Comparison of ENCODE assay signal across 8 mouse cellular contexts in the genomic region with DNA sequence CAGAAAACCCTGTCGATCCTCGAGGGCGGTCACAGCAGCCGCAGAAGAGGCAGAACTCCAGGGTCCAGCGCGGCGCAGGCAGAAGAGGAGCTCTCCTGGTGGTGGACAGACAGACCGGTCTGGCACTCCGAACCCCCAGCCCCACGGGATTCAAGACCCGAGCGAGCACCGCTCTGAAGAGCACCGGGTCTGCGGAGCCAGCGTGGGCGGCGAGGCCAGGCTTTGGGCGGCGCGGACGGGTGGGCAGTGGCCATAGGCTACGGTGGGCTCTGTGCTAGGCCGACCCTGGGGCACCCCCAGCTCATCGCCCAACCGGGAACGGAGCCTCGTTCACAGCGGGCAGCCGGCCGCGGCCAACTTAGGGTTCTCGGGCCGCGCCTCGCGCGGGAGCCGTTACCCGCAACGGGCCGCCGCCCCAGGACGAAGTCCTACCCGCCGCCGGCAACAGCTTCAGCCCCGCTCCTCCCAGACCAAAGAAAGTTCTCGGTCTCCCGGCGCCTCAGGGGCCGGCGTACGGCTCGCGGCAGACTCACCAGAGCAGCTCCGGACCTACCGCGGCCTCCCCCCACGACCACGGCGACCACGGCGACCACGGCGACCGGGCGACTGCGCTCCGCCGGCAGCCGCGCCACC. TPM values are rescaled to one million over a fixed set of nuclear protein-coding genes. Genes with fewer than 3 reads are reported as not detected.
DNase-seq lines count a peak whose midpoint lies in the region; ATAC-seq and TF ChIP-seq lines count a peak whose summit lies in the region.

No protein-coding gene starts in this region.

- peak; percentile 28 for DNase-seq in kidney, adult 2 months
- DNase-seq in kidney, adult 11 months: no peak
- peak; percentile 15 for DNase-seq in ES-E14 (ENCODE audit: low read depth, low spot score)
- peak; percentile 61 for DNase-seq in embryo, embryonic 10.5 days (ENCODE audit: low spot score)
- peak; percentile 70 for DNase-seq in hindbrain, embryonic 10.5 days (ENCODE audit: low spot score)
- DNase-seq in spleen, postnatal 4 days (ENCODE audit: low spot score in 2 of 2): no peak

- H3K4me1 ChIP-seq in kidney, adult 2 months (ENCODE audit: control insufficient read depth, insufficient read depth, low read length): no peaks in the 10 kb centered on the region; the same call in 1 of the 2 replicates
- H3K4me1 ChIP-seq in ES-E14 (ENCODE audit: control insufficient read depth in 2 of 2, insufficient read depth in 2 of 2, low read length in 2 of 2, poor library complexity in 1 of 2): peaks cover 0 to 2% of the 10 kb centered on the region in 2 experiments; a peak in 1 of 4 replicates
- H3K4me1 ChIP-seq in hindbrain, embryonic 10.5 days (replicated peaks): peaks cover 10% of the 10 kb centered on the region
- H3K4me1 ChIP-seq in liver, embryonic 16.5 days (ENCODE audit: control insufficient read depth, low read depth, low read length): peaks cover 11% of the 10 kb centered on the region
- no peaks in the 10 kb centered on the region for H3K4me1 ChIP-seq in stomach, embryonic 14.5 days (ENCODE audit: control insufficient read depth, insufficient read depth, low read length)

- H3K36me3 ChIP-seq in kidney, adult 2 months (ENCODE audit: control insufficient read depth, insufficient read depth, low read length): no peaks in the 10 kb centered on the region
- H3K36me3 ChIP-seq in ES-E14 (ENCODE audit: control insufficient read depth, insufficient read depth, low read length, poor library complexity, severe bottlenecking): no peaks in the 10 kb centered on the region
- peaks cover under 1% of the 10 kb centered on the region; the same call in 1 of the 2 replicates for H3K36me3 ChIP-seq in hindbrain, embryonic 10.5 days
- H3K36me3 ChIP-seq in liver, embryonic 16.5 days (ENCODE audit: control insufficient read depth, insufficient read depth): no peaks in the 10 kb centered on the region
- no peaks in the 10 kb centered on the region for H3K36me3 ChIP-seq in stomach, embryonic 14.5 days (ENCODE audit: control insufficient read depth, insufficient read depth, low read length)

- TF ChIP-seq POLR2A in kidney, adult 2 months (IDR thresholded peaks at IDR 0.05; ENCODE audit: low read depth, low read length): no peak

- H3K27me3 ChIP-seq in kidney, adult 2 months (replicated peaks; ENCODE audit: control insufficient read depth, insufficient read depth, low read length): no peaks in the 10 kb centered on the region
- no peaks in the 10 kb centered on the region for H3K27me3 ChIP-seq in hindbrain, embryonic 10.5 days (ENCODE audit: insufficient read depth, poor library complexity, severe bottlenecking)
- H3K27me3 ChIP-seq in liver, embryonic 16.5 days (ENCODE audit: control insufficient read depth, insufficient read depth, low read depth, low read length): no peaks in the 10 kb centered on the region
- no peaks in the 10 kb centered on the region for H3K27me3 ChIP-seq in stomach, embryonic 14.5 days (ENCODE audit: control insufficient read depth, insufficient read depth, low read length)

- peak overlapping the region; percentile 84 for H3K9ac ChIP-seq in ES-E14 (ENCODE audit: insufficient read depth, low read depth, low read length, poor library complexity, severe bottlenecking)
- peak overlapping the region; percentile 100 for H3K9ac ChIP-seq in liver, embryonic 16.5 days (ENCODE audit: low read depth, low read length)
- peak overlapping the region; percentile 67 for H3K9ac ChIP-seq in stomach, embryonic 14.5 days (replicated peaks; ENCODE audit: low read depth, low read length)

- H3K4me3 ChIP-seq in kidney, adult 2 months (ENCODE audit: insufficient read depth, low read depth, low read length): peak overlapping the region; percentile 87
- H3K4me3 ChIP-seq in ES-E14 (ENCODE audit: insufficient read depth in 1 of 2, low read depth in 1 of 2, low read length in 2 of 2, poor library complexity in 1 of 2, severe bottlenecking in 1 of 2): peak overlapping the region; percentile 86 to 91
- H3K4me3 ChIP-seq in hindbrain, embryonic 10.5 days: peak overlapping the region; percentile 84
- H3K4me3 ChIP-seq in liver, embryonic 16.5 days (ENCODE audit: low read depth, low read length): peak overlapping the region; percentile 98
- H3K4me3 ChIP-seq in stomach, embryonic 14.5 days (ENCODE audit: low read depth, low read length): peak overlapping the region; percentile 69

- H3K9me3 ChIP-seq in ES-E14 (ENCODE audit: control insufficient read depth, insufficient read depth, low read depth, low read length): no peaks in the 10 kb centered on the region
- no peaks in the 10 kb centered on the region for H3K9me3 ChIP-seq in hindbrain, embryonic 10.5 days
- no peaks in the 10 kb centered on the region for H3K9me3 ChIP-seq in liver, embryonic 16.5 days (replicated peaks; ENCODE audit: control insufficient read depth, low read length)
- no peaks in the 10 kb centered on the region for H3K9me3 ChIP-seq in stomach, embryonic 14.5 days (ENCODE audit: control insufficient read depth, low read depth, low read length)

- in situ Hi-C loops in ES-E14 (cut with MboI; ENCODE audit: low sequenced_read_pairs in 2 of 2, unreplicated experiment in 2 of 2): no loop called here

- WGBS in kidney, adult 2 months: under 1% methylated on average over 72 of the region's 73 CpGs
- WGBS in hindbrain, embryonic 10.5 days: under 1% methylated on average over 73 of the region's 73 CpGs
- WGBS in liver, embryonic 16.5 days (ENCODE audit: insufficient replicate concordance): under 1% methylated on average over 73 of the region's 73 CpGs
- 1% methylated on average over 70 of the region's 73 CpGs for WGBS in stomach, embryonic 14.5 days

- peak; percentile 50 for ATAC-seq in liver, embryonic 16.5 days (ENCODE audit: low read depth)
- ATAC-seq in stomach, embryonic 14.5 days (ENCODE audit: insufficient number of reproducible peaks, insufficient read depth, low FRiP score, low read depth): peak; percentile 57

- 0 out of 2 replicates have a peak overlapping the region, but pooled peaks have one; percentile 24 for H3K27ac ChIP-seq in kidney, adult 2 months (ENCODE audit: insufficient read depth, low read depth, low read length)
- H3K27ac ChIP-seq in ES-E14 (ENCODE audit: insufficient read depth, low read depth, low read length, poor library complexity, severe bottlenecking): no peak overlapping the region
- H3K27ac ChIP-seq in hindbrain, embryonic 10.5 days: peak overlapping the region; percentile 91
- H3K27ac ChIP-seq in liver, embryonic 16.5 days (ENCODE audit: low read length): peak overlapping the region; percentile 95
- H3K27ac ChIP-seq in stomach, embryonic 14.5 days (ENCODE audit: low read length): peak overlapping the region; percentile 69; the same call in 1 of the 2 replicates

- H3K4me2 ChIP-seq in liver, embryonic 16.5 days (ENCODE audit: low read depth, low read length): peak overlapping the region; percentile 82
- H3K4me2 ChIP-seq in stomach, embryonic 14.5 days (replicated peaks; ENCODE audit: low read depth, low read length): peak overlapping the region; percentile 76

- no peak for TF ChIP-seq CTCF in kidney, adult 2 months (conservative IDR thresholded peaks at IDR 0.05; ENCODE audit: insufficient read depth, insufficient read length, low read depth, low read length)

TF ChIP-seq in ES-E14, 5 proteins besides CTCF, POLR2A, EP300 and RAD21:
- TF ChIP-seq CHD2 (IDR thresholded peaks at IDR 0.05; ENCODE audit: low read depth, low read length) (no peak), MAFK (IDR thresholded peaks at IDR 0.05; ENCODE audit: insufficient read depth, low read depth, low read length) (no peak), HCFC1 (IDR thresholded peaks at IDR 0.05; ENCODE audit: borderline replicate concordance, insufficient read depth, low read length) (no peak), ZC3H11A (IDR thresholded peaks at IDR 0.05; ENCODE audit: borderline replicate concordance, low read depth, low read length) (no peak), ZNF384 (IDR thresholded peaks at IDR 0.05; ENCODE audit: low read depth, low read length) (no peak)

RNA-seq across cellular contexts. Expression of a gene that starts 0.4 kb away (rescaled TPM):
- 3.2 and 4.4 TPM in 2 replicates for polyA plus RNA-seq in kidney, adult 2 months (2012; rRNA removed)
- total RNA-seq in ES-E14 (2012; rRNA removed): 10.7 and 13.2 TPM in 2 replicates
- 27.8 and 28.5 TPM in 2 replicates for polyA plus RNA-seq in hindbrain, embryonic 10.5 days (2016; fragmentation: Nextera tagmentation; extraction: Ambion mirVana)
- 60.3 and 61.8 TPM in 2 replicates for polyA plus RNA-seq in liver, embryonic 16.5 days (2015; fragmentation: Nextera tagmentation; extraction: Ambion mirVana)
- 21.3 and 22.9 TPM in 2 replicates for polyA plus RNA-seq in stomach, embryonic 14.5 days (2014; fragmentation: Nextera tagmentation; extraction: Ambion mirVana)

Comparison
In these comparisons a context has a peak if more than half of its experiments do, and no peak if none do; other contexts are left out.
1. DNase-seq: peak in kidney, adult 2 months (single experiment), ES-E14 (single experiment), embryo, embryonic 10.5 days (single experiment) and hindbrain, embryonic 10.5 days (single experiment); none in kidney, adult 11 months (single experiment) and spleen, postnatal 4 days (0 of 2).
2. Peak in every context shown above with its lines, with median percentiles within 50 percentile points of each other: H3K4me3 ChIP-seq and H3K9ac ChIP-seq.